Comparison of ENCODE assay signal across 8 mouse cellular contexts in the genomic region with DNA sequence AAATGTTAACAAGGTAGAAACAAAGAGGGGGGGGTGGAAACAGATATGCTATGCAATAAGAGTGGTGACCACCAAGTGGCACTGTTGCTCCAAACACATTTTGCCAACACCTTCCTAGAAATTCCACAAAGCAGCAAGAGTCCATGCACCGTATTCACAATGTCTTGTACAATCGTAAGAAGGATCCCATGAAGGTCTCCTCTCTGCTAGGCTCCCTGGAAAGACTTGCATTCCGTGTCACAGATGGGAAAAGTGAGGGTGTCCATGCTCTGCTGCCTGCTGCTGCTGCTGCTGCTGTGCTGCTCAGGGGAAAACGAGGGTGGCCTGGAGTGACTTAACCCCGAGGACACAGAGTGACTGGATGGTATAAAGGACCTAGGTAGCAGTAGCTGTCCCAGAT. TPM values are rescaled to one million over a fixed set of nuclear protein-coding genes. Genes with fewer than 3 reads are reported as not detected.
DNase-seq lines count a peak whose midpoint lies in the region; ATAC-seq lines count a peak whose summit lies in the region.

No protein-coding gene starts in this region.

- no peaks in the 10 kb centered on the region for H3K9me3 ChIP-seq in liver, embryonic 12.5 days (replicated peaks)
- H3K9me3 ChIP-seq in liver, embryonic 11.5 days (ENCODE audit: control insufficient read depth, low read length): no peaks in the 10 kb centered on the region
- no peaks in the 10 kb centered on the region for H3K9me3 ChIP-seq in heart, embryonic 16.5 days (replicated peaks; ENCODE audit: control insufficient read depth, low read length)
- H3K9me3 ChIP-seq in midbrain, embryonic 12.5 days: no peaks in the 10 kb centered on the region

- 22% methylated on average over 5 of the region's 5 CpGs for WGBS in liver, embryonic 12.5 days (ENCODE audit: insufficient replicate concordance)
- 20% methylated on average over 5 of the region's 5 CpGs for WGBS in liver, embryonic 11.5 days
- WGBS in heart, embryonic 16.5 days: 6% methylated on average over 5 of the region's 5 CpGs
- 17% methylated on average over 5 of the region's 5 CpGs for WGBS in midbrain, embryonic 12.5 days

- H3K4me2 ChIP-seq in liver, embryonic 12.5 days: 0 out of 2 replicates have a peak overlapping the region, but pooled peaks have one; percentile 8
- no peak overlapping the region for H3K4me2 ChIP-seq in liver, embryonic 11.5 days
- H3K4me2 ChIP-seq in heart, embryonic 16.5 days (ENCODE audit: low read depth, low read length): peak overlapping the region; percentile 61
- peak overlapping the region; percentile 34 for H3K4me2 ChIP-seq in midbrain, embryonic 12.5 days (replicated peaks)

- no peak overlapping the region for H3K27ac ChIP-seq in liver, embryonic 12.5 days
- H3K27ac ChIP-seq in liver, embryonic 11.5 days (ENCODE audit: low read depth, low read length): no peak overlapping the region
- H3K27ac ChIP-seq in heart, embryonic 16.5 days (ENCODE audit: low read length): no peak overlapping the region
- H3K27ac ChIP-seq in midbrain, embryonic 12.5 days (replicated peaks): no peak overlapping the region

- H3K27me3 ChIP-seq in liver, embryonic 12.5 days (replicated peaks): no peaks in the 10 kb centered on the region
- no peaks in the 10 kb centered on the region for H3K27me3 ChIP-seq in liver, embryonic 11.5 days (replicated peaks; ENCODE audit: control insufficient read depth, insufficient read depth, low read length)
- no peaks in the 10 kb centered on the region for H3K27me3 ChIP-seq in heart, embryonic 16.5 days (ENCODE audit: control insufficient read depth, insufficient read depth, low read length)
- no peaks in the 10 kb centered on the region for H3K27me3 ChIP-seq in midbrain, embryonic 12.5 days

- no peaks in the 10 kb centered on the region for H3K4me1 ChIP-seq in liver, embryonic 12.5 days
- no peaks in the 10 kb centered on the region for H3K4me1 ChIP-seq in liver, embryonic 11.5 days (replicated peaks; ENCODE audit: control insufficient read depth, insufficient read depth, low read length)
- H3K4me1 ChIP-seq in heart, embryonic 16.5 days (ENCODE audit: control insufficient read depth, insufficient read depth, low read length): 0 out of 2 replicates have a peak, but pooled peaks cover 3% of the 10 kb centered on the region
- peaks cover 3% of the 10 kb centered on the region; the same call in 1 of the 2 replicates for H3K4me1 ChIP-seq in midbrain, embryonic 12.5 days

- no peak overlapping the region for H3K9ac ChIP-seq in liver, embryonic 12.5 days
- H3K9ac ChIP-seq in liver, embryonic 11.5 days (ENCODE audit: low read depth, low read length): no peak overlapping the region
- H3K9ac ChIP-seq in heart, embryonic 16.5 days (ENCODE audit: low read length): peak overlapping the region; percentile 49
- H3K9ac ChIP-seq in midbrain, embryonic 12.5 days (replicated peaks): no peak overlapping the region

- no peak for ATAC-seq in liver, embryonic 12.5 days
- no peak for ATAC-seq in liver, embryonic 11.5 days (replicated peaks; ENCODE audit: low FRiP score)
- no peak; the same call in 1 of the 2 replicates for ATAC-seq in heart, embryonic 16.5 days (replicated peaks; ENCODE audit: extremely low read depth, insufficient read depth, low FRiP score)
- no peak for ATAC-seq in midbrain, embryonic 12.5 days (ENCODE audit: low FRiP score, low read depth)
- ATAC-seq in inflammation-experienced regulatory T-cells, adult 6 months: no peak

- no peaks in the 10 kb centered on the region for H3K36me3 ChIP-seq in liver, embryonic 12.5 days
- H3K36me3 ChIP-seq in liver, embryonic 11.5 days (ENCODE audit: control insufficient read depth, insufficient read depth, low read length): no peaks in the 10 kb centered on the region
- H3K36me3 ChIP-seq in heart, embryonic 16.5 days (ENCODE audit: control insufficient read depth, insufficient read depth): no peaks in the 10 kb centered on the region
- no peaks in the 10 kb centered on the region for H3K36me3 ChIP-seq in midbrain, embryonic 12.5 days

- no peak overlapping the region for H3K4me3 ChIP-seq in liver, embryonic 12.5 days
- no peak overlapping the region for H3K4me3 ChIP-seq in liver, embryonic 11.5 days (ENCODE audit: low read depth, low read length)
- H3K4me3 ChIP-seq in heart, embryonic 16.5 days (ENCODE audit: low read length): peak overlapping the region; percentile 23; the same call in 1 of the 2 replicates
- no peak overlapping the region for H3K4me3 ChIP-seq in midbrain, embryonic 12.5 days

- no peak for DNase-seq in liver, embryonic 11.5 days (ENCODE audit: low spot score)
- DNase-seq in cerebellum, postnatal 14 days: peak; percentile 72 to 79
- DNase-seq in layer of hippocampus, postnatal 10 days (ENCODE audit: low spot score in 2 of 2): peak; percentile 67 to 72
- DNase-seq in urinary bladder, postnatal 36 days (ENCODE audit: low spot score in 2 of 2): no peak

RNA-seq across cellular contexts. Expression of gene Dhrs7c, which starts 21.6 kb away (rescaled TPM):
- polyA plus RNA-seq in liver, embryonic 12.5 days (2016; fragmentation: Nextera tagmentation; extraction: Ambion mirVana): not detected in 2 replicates
- polyA plus RNA-seq in liver, embryonic 11.5 days (2014; fragmentation: Nextera tagmentation; extraction: Ambion mirVana): not detected in 2 replicates
- 23.3 and 29.9 TPM in 2 replicates for polyA plus RNA-seq in heart, embryonic 16.5 days (2015; fragmentation: Nextera tagmentation; extraction: Ambion mirVana)
- under 1 TPM in 1 of 2 experiments, not detected in 1; 0.87 TPM for total RNA-seq in layer of hippocampus, postnatal 10 days (2021)
- not detected in 2 replicates for polyA plus RNA-seq in midbrain, embryonic 12.5 days (2016; fragmentation: Nextera tagmentation; extraction: Ambion mirVana)
- not detected for polyA plus RNA-seq in inflammation-experienced regulatory T-cells, adult 6 months (2017; shearing (Covaris generic))

RNA-seq across cellular contexts. Expression of gene Gsg1l2, which starts 45.2 kb away (rescaled TPM):
- polyA plus RNA-seq in liver, embryonic 12.5 days (2016; fragmentation: Nextera tagmentation; extraction: Ambion mirVana): not detected in 2 replicates
- not detected in 2 replicates for polyA plus RNA-seq in liver, embryonic 11.5 days (2014; fragmentation: Nextera tagmentation; extraction: Ambion mirVana)
- polyA plus RNA-seq in heart, embryonic 16.5 days (2015; fragmentation: Nextera tagmentation; extraction: Ambion mirVana): not detected in 2 replicates
- not detected for total RNA-seq in layer of hippocampus, postnatal 10 days (2021)
- not detected in 2 replicates for polyA plus RNA-seq in midbrain, embryonic 12.5 days (2016; fragmentation: Nextera tagmentation; extraction: Ambion mirVana)
- polyA plus RNA-seq in inflammation-experienced regulatory T-cells, adult 6 months (2017; shearing (Covaris generic)): not detected

RNA-seq across cellular contexts. Expression of gene Glp2r, which starts 48.7 kb away (rescaled TPM):
- polyA plus RNA-seq in liver, embryonic 12.5 days (2016; fragmentation: Nextera tagmentation; extraction: Ambion mirVana): 0.17 and 0.18 TPM in 2 replicates
- polyA plus RNA-seq in liver, embryonic 11.5 days (2014; fragmentation: Nextera tagmentation; extraction: Ambion mirVana): 0.29 and 0.32 TPM in 2 replicates
- 0.07 and 0.09 TPM in 2 replicates for polyA plus RNA-seq in heart, embryonic 16.5 days (2015; fragmentation: Nextera tagmentation; extraction: Ambion mirVana)
- total RNA-seq in layer of hippocampus, postnatal 10 days (2021): under 1 TPM; 0.43 to 0.54 TPM
- polyA plus RNA-seq in midbrain, embryonic 12.5 days (2016; fragmentation: Nextera tagmentation; extraction: Ambion mirVana): not detected in 2 replicates
- polyA plus RNA-seq in inflammation-experienced regulatory T-cells, adult 6 months (2017; shearing (Covaris generic)): not detected

Comparison
In these comparisons a context has a peak if more than half of its experiments do, and no peak if none do; other contexts are left out.
1. DNase-seq: peak in cerebellum, postnatal 14 days (2 of 2) and layer of hippocampus, postnatal 10 days (2 of 2); none in liver, embryonic 11.5 days (single experiment) and urinary bladder, postnatal 36 days (0 of 2).
2. RNA of gene Dhrs7c, which starts 21.6 kb away (polyA plus RNA-seq): 23.3 to 29.9 TPM in heart, embryonic 16.5 days; not detected in liver, embryonic 12.5 days, not detected in liver, embryonic 11.5 days, not detected in midbrain, embryonic 12.5 days and not detected in inflammation-experienced regulatory T-cells, adult 6 months; every median in the first group is over 10 times any median in the second.